Comparison of ENCODE assay signal across 24 mouse cellular contexts in genomic region chr11:81806905-81807659, GRCm38 (mm10). TPM values are rescaled to one million over a fixed set of nuclear protein-coding genes. Genes with fewer than 3 reads are reported as not detected.
DNase-seq lines count a peak whose midpoint lies in the region; ATAC-seq lines count a peak whose summit lies in the region.
"Had no signal": no experiment of that assay in that cellular context is flagged by ENCODE, and none has a peak within 500 bp of the region (broad histone marks: within the 10 kb centered on the region; RNA-seq: fewer than 3 reads in every experiment).

No protein-coding gene starts in this region.

- no peak overlapping the region for H3K4me2 ChIP-seq in embryonic facial prominence, embryonic 14.5 days (ENCODE audit: low read depth, low read length)
- H3K4me2 ChIP-seq in midbrain, embryonic 14.5 days (ENCODE audit: low read length) = no peak overlapping the region
- H3K4me2 ChIP-seq: forebrain, embryonic 15.5 days; hindbrain, embryonic 15.5 days; limb, embryonic 13.5 days; liver, embryonic 13.5 days; neural tube, embryonic 12.5 days had no signal

- H3K36me3 ChIP-seq in embryonic facial prominence, embryonic 14.5 days (ENCODE audit: control insufficient read depth, insufficient read depth, low read length) = no peaks in the 10 kb centered on the region
- no peaks in the 10 kb centered on the region for H3K36me3 ChIP-seq in embryonic facial prominence, embryonic 10.5 days (replicated peaks)
- no peaks in the 10 kb centered on the region for H3K36me3 ChIP-seq in midbrain, embryonic 14.5 days (ENCODE audit: control insufficient read depth, insufficient read depth, low read length)
- no peaks in the 10 kb centered on the region for H3K36me3 ChIP-seq in midbrain, embryonic 10.5 days
- H3K36me3 ChIP-seq: forebrain, embryonic 15.5 days; heart, embryonic 10.5 days; hindbrain, embryonic 15.5 days; limb, embryonic 13.5 days; liver, embryonic 13.5 days; neural tube, embryonic 12.5 days had no signal

- no peaks in the 10 kb centered on the region for H3K9me3 ChIP-seq in embryonic facial prominence, embryonic 14.5 days (ENCODE audit: control insufficient read depth, low read length)
- no peaks in the 10 kb centered on the region for H3K9me3 ChIP-seq in embryonic facial prominence, embryonic 10.5 days
- H3K9me3 ChIP-seq in midbrain, embryonic 14.5 days (ENCODE audit: control insufficient read depth, low read length) = no peaks in the 10 kb centered on the region
- H3K9me3 ChIP-seq in midbrain, embryonic 10.5 days (replicated peaks) = no peaks in the 10 kb centered on the region
- H3K9me3 ChIP-seq: forebrain, embryonic 15.5 days; heart, embryonic 10.5 days; hindbrain, embryonic 15.5 days; limb, embryonic 13.5 days; liver, embryonic 13.5 days; neural tube, embryonic 12.5 days had no signal

- H3K9ac ChIP-seq in embryonic facial prominence, embryonic 14.5 days (ENCODE audit: low read depth, low read length) = no peak overlapping the region
- H3K9ac ChIP-seq in midbrain, embryonic 14.5 days (replicated peaks; ENCODE audit: low read length) = no peak overlapping the region
- H3K9ac ChIP-seq: forebrain, embryonic 15.5 days; hindbrain, embryonic 15.5 days; limb, embryonic 13.5 days; liver, embryonic 13.5 days; neural tube, embryonic 12.5 days had no signal

- no peak overlapping the region for H3K4me3 ChIP-seq in embryonic facial prominence, embryonic 14.5 days (ENCODE audit: low read depth, low read length)
- H3K4me3 ChIP-seq in embryonic facial prominence, embryonic 10.5 days = no peak overlapping the region
- no peak overlapping the region for H3K4me3 ChIP-seq in midbrain, embryonic 14.5 days (replicated peaks; ENCODE audit: low read depth, low read length)
- no peak overlapping the region for H3K4me3 ChIP-seq in midbrain, embryonic 10.5 days
- H3K4me3 ChIP-seq: forebrain, embryonic 15.5 days; heart, embryonic 10.5 days; hindbrain, embryonic 15.5 days; limb, embryonic 13.5 days; liver, embryonic 13.5 days; neural tube, embryonic 12.5 days had no signal

- no peaks in the 10 kb centered on the region for H3K4me1 ChIP-seq in embryonic facial prominence, embryonic 14.5 days (ENCODE audit: control insufficient read depth, insufficient read depth, low read length)
- no peaks in the 10 kb centered on the region for H3K4me1 ChIP-seq in embryonic facial prominence, embryonic 10.5 days
- H3K4me1 ChIP-seq in midbrain, embryonic 14.5 days (ENCODE audit: control insufficient read depth, insufficient read depth, low read length) = no peaks in the 10 kb centered on the region
- H3K4me1 ChIP-seq in midbrain, embryonic 10.5 days = no peaks in the 10 kb centered on the region
- H3K4me1 ChIP-seq: forebrain, embryonic 15.5 days; heart, embryonic 10.5 days; hindbrain, embryonic 15.5 days; liver, embryonic 13.5 days; neural tube, embryonic 12.5 days had no signal

- peak; percentile 39 for DNase-seq in embryonic facial prominence, embryonic 14.5 days (ENCODE audit: low spot score)
- DNase-seq in embryonic facial prominence, embryonic 10.5 days (ENCODE audit: low spot score) = no peak
- DNase-seq in midbrain, embryonic 14.5 days = peak; percentile 40
- no peak for DNase-seq in midbrain, embryonic 10.5 days (ENCODE audit: low spot score)
- no peak for DNase-seq in spleen, postnatal 36 days (ENCODE audit: low spot score in 2 of 2)
- no peak for DNase-seq in adrenal gland, postnatal 25 days
- DNase-seq: adrenal gland, adult 8-10 months; cerebellum, adult 9-10 months; kidney, postnatal 4 days; liver, embryonic 13.5 days; thymus, postnatal 36 days had no signal

- no peak overlapping the region for H3K27ac ChIP-seq in embryonic facial prominence, embryonic 14.5 days (replicated peaks; ENCODE audit: low read depth, low read length)
- no peak overlapping the region for H3K27ac ChIP-seq in embryonic facial prominence, embryonic 10.5 days (replicated peaks)
- no peak overlapping the region for H3K27ac ChIP-seq in midbrain, embryonic 14.5 days (replicated peaks; ENCODE audit: low read depth, low read length)
- H3K27ac ChIP-seq in midbrain, embryonic 10.5 days (replicated peaks) = no peak overlapping the region
- H3K27ac ChIP-seq: forebrain, embryonic 15.5 days; heart, embryonic 10.5 days; hindbrain, embryonic 15.5 days; limb, embryonic 13.5 days; liver, embryonic 13.5 days; neural tube, embryonic 12.5 days had no signal

- WGBS in embryonic facial prominence, embryonic 14.5 days = 80% methylated on average over 11 of the region's 11 CpGs
- 86% methylated on average over 11 of the region's 11 CpGs for WGBS in embryonic facial prominence, embryonic 10.5 days
- WGBS in midbrain, embryonic 14.5 days = 81% methylated on average over 11 of the region's 11 CpGs
- WGBS in midbrain, embryonic 10.5 days = 84% methylated on average over 11 of the region's 11 CpGs

- H3K27me3 ChIP-seq in embryonic facial prominence, embryonic 14.5 days (replicated peaks; ENCODE audit: control insufficient read depth, insufficient read depth, low read length) = no peaks in the 10 kb centered on the region
- no peaks in the 10 kb centered on the region for H3K27me3 ChIP-seq in embryonic facial prominence, embryonic 10.5 days (replicated peaks; ENCODE audit: low read depth, poor library complexity, severe bottlenecking)
- no peaks in the 10 kb centered on the region for H3K27me3 ChIP-seq in midbrain, embryonic 14.5 days (ENCODE audit: control insufficient read depth, insufficient read depth, low read length)
- H3K27me3 ChIP-seq in midbrain, embryonic 10.5 days (ENCODE audit: low read depth, poor library complexity, severe bottlenecking) = no peaks in the 10 kb centered on the region
- H3K27me3 ChIP-seq: forebrain, embryonic 15.5 days; hindbrain, embryonic 15.5 days; liver, embryonic 13.5 days; neural tube, embryonic 12.5 days had no signal

- no peak for ATAC-seq in embryonic facial prominence, embryonic 14.5 days (ENCODE audit: low read depth)
- no peak for ATAC-seq in midbrain, embryonic 14.5 days (ENCODE audit: low FRiP score, low TSS enrichment)
- ATAC-seq in monocyte, adult 5-6 weeks (replicated peaks; ENCODE audit: insufficient number of reproducible peaks, low FRiP score, low TSS enrichment, poor library complexity, severe bottlenecking) = peak; percentile 91
- ATAC-seq: activated CD4-positive, CD25-positive, alpha-beta regulatory T cell, adult 4 months; forebrain, embryonic 15.5 days had no signal

RNA-seq across cellular contexts. Expression of gene 5530401A14Rik, which starts 53.4 kb away (rescaled TPM):
- 0.05 TPM in 1 of 2 replicates, not detected in the other for polyA plus RNA-seq in embryonic facial prominence, embryonic 14.5 days (2014; fragmentation: Nextera tagmentation; extraction: Ambion mirVana)
- polyA plus RNA-seq in embryonic facial prominence, embryonic 10.5 days (2016; fragmentation: Nextera tagmentation; extraction: Ambion mirVana) = 0.05 TPM in 1 of 2 replicates, not detected in the other
- 0.64 and 0.73 TPM in 2 replicates for polyA plus RNA-seq in midbrain, embryonic 14.5 days (2014; fragmentation: Nextera tagmentation; extraction: Ambion mirVana)
- 0.16 TPM in 1 of 2 replicates, not detected in the other for polyA plus RNA-seq in midbrain, embryonic 10.5 days (2016; fragmentation: Nextera tagmentation; extraction: Ambion mirVana)
- not detected in 3 replicates for total RNA-seq in monocyte, adult 5-6 weeks (2017)
- 0.12 TPM in 1 of 2 replicates, not detected in the other for total RNA-seq in adrenal gland, postnatal 25 days (2021)
- total RNA-seq: hematopoietic stem cell, adult 5-6 weeks had no signal
- polyA plus RNA-seq: gonadal fat pad, adult 2 months; heart, embryonic 10.5 days; heart, embryonic 16.5 days; intestine, embryonic 14.5 days; kidney, embryonic 16.5 days; limb, embryonic 13.5 days; liver, embryonic 13.5 days; lung, embryonic 16.5 days had no signal

Comparison
In these comparisons a context has a peak if more than half of its experiments do, and no peak if none do; other contexts are left out.
1. DNase-seq: peak in embryonic facial prominence, embryonic 14.5 days (single experiment) and midbrain, embryonic 14.5 days (single experiment); none in embryonic facial prominence, embryonic 10.5 days (single experiment), midbrain, embryonic 10.5 days (single experiment), spleen, postnatal 36 days (0 of 2) and adrenal gland, postnatal 25 days (single experiment).